Mouse (Mus musculus) CD4-positive naive resting alpha-beta T cell, adult 57 days (primary cell): ENCODE results near the gene Vmn2r27. TPM values are rescaled to one million over a fixed set of nuclear protein-coding genes. Genes with fewer than 3 reads are reported as not detected.

Experiments
- total RNA-seq: library from RNA; stranded (reverse); gene quantifications from one replicate; pipeline ENCODE4 v1.2.4, GENCODE M21; 2023

Vmn2r27 gene
- not detected for total RNA-seq

GRCm38 (mm10) chr6:124231756-124232155, at the start of gene Vmn2r27:
Vmn2r27 (minus strand) TSS chr6:124231856.

Other genes starting within 250 kb of the Vmn2r27 start
- gene Vmn2r26, start 207.3 kb downstream of the Vmn2r27 start, total RNA-seq: 0.15 TPM
- gene Cd163, start 72.8 kb upstream of the Vmn2r27 start, total RNA-seq: 11.4 TPM
- gene Pex5, start 183.2 kb upstream of the Vmn2r27 start, total RNA-seq: 83.9 TPM
- gene Clstn3, start 232.9 kb upstream of the Vmn2r27 start, total RNA-seq: 121 TPM